Mouse (Mus musculus) inflammation-experienced regulatory T-cells, adult 6 months (primary cell): ENCODE measurements around the gene Spdl1. TPM values are rescaled to one million over a fixed set of nuclear protein-coding genes. Genes with fewer than 3 reads are reported as not detected.
"Not testable (repeated sequence)": the region's sequence is repeated elsewhere in the genome, so short reads cannot be mapped to it uniquely, and the experiment has no call there.

Experiments
- ATAC-seq: one replicate; pipeline ENCODE4 v1.8.0; 2017
- polyA plus RNA-seq, 3 experiments: library from polyadenylated mRNA; unstranded; fragments of 100-300 nt; shearing (Covaris generic); gene quantifications; one replicate each; pipeline ENCODE4 v1.2.1; 2017

The Spdl1 gene
- 10 to 100 TPM in 1 of 3 experiments, 1 to 10 TPM in 2; 1.7 to 12.5 (median 3.4) TPM for polyA plus RNA-seq

DNA sequence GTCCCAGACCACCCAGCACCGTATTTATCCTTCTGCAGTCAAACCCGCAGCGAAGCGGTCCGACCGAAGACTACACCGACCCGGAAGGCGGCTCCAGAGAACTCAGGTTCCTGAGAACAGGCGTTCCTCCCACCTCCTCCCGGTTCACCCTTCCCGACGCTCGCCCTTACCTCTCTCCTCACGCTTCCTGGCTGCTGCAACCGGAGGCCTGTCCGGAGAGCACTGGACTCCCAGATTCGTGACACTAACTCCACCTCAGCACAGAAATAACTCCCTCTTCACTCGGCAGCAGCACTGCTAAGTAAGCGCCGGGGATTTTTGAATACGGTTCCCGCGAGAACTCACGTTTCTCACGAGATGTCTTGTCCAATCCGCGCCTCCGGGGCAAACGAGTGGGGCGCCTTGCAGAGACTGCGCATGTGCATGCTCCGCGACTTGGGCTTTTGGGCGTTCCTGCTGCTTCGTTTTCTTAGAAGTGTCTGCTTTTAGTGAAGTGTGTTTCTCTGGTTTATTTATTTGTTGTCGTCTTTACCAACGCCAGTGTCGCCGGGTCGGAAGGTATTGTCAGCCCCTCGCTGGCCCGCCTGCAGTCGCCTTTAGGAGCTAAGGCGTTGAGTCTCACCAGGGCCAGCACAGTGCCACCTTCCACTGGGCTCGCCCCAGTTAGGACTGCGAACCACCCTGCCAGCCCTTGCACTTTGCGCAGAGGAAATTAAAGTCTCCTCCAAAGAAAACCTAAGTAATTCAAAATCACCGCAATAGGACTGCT is at the start of gene Spdl1:
Gene Spdl1, minus strand, starts transcription at position 324 of the 769 bp plus-strand sequence.
- peak; percentile 98 for ATAC-seq

- no peak for ATAC-seq
Measured at GRCm38 (mm10) chr11:34881528-34881927, 48.1 kb upstream of the Spdl1 start.

DNA sequence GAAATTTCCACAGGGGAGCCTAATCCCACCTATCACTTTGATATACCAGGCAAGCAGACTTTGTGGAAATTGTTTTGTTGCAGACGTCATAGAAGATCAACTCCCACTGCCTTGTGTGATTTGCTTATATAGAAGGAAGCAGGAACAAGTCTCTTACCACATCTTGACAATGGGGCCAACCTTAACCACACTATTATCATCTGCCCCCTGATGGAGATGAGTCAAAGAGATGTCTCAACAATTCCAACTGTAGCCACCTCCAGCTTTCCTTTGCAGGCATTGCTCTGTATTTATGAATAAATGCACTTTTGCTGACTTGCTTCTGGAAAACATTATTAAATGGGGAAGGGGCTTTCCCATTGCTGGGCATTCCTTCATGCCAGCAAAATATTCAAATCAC is 46.2 kb upstream of the Spdl1 start:
- peak; percentile 43 for ATAC-seq

GRCm38 (mm10) chr11:34873861-34874260 is 40.4 kb upstream of the Spdl1 start:
- ATAC-seq: no peak

GRCm38 (mm10) chr11:34872432-34872831 is 39.0 kb upstream of the Spdl1 start:
- no peak for ATAC-seq

DNA sequence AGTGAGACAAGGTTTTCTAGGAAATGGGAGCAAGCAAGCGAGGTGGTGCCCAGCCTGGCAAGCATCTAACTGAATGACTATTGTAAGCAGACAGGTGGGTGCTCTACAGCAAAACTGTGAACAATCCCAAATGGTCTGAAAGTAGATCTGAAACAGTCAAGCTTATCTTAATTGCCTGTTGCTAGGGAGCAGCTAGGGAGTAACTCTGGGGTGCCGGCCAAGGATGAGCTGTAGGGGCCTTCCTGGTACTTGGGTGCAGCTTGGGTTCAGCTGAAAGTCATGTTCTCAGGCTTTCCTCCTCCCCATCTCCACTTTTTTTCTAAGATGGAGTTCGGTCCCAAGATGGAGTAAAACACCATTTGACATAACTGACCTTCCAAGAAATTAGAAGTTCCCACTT is 38.5 kb upstream of the Spdl1 start:
- ATAC-seq: no peak

GRCm38 (mm10) chr11:34871456-34871855 is 38.0 kb upstream of the Spdl1 start:
- ATAC-seq: no peak

- ATAC-seq: no peak
Measured at GRCm38 (mm10) chr11:34868626-34869025, 35.2 kb upstream of the Spdl1 start.

- no peak for ATAC-seq
Measured at GRCm38 (mm10) chr11:34865741-34866270, 32.4 kb upstream of the Spdl1 start.

DNA sequence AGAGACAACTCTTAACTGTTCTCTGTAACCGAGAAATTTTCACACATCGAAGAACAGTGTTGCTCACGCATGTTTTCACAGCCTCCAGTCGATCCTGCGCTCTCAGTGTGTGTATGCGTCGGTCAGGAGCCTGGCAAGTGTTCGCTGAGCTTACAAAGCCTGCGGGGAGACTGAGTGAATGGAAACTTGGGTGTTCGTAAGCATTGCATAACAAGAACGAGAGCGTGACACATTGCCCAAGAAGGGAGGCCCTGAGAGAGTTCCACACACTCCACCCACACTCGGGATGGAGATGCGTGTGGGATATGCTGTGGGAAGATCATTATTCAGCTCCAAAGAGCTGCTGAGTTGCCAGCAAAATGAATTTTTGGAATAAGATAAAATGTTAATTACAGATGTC is 31.7 kb upstream of the Spdl1 start:
- ATAC-seq: no peak

DNA sequence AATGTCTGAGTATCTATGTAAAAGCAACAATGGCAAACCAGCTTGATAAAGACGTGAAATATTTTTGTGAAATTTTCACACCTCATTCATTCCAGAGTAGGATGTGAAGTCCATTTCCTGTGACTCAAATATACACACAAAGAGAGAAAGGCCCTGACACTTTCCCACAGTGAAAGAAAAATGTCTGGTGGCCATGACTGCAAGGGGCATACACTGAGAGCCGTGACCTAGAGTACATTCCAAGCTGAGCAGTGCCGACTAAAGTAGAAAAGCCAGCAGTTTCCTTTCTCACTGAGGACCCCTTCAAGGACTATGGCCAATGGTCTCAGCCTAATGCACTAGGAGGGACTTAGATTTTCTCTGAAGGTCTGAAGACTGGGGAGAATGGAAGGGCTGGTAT is 23.2 kb upstream of the Spdl1 start:
- ATAC-seq: no peak

GRCm38 (mm10) chr11:34846268-34846652 is 12.8 kb upstream of the Spdl1 start:
- no peak for ATAC-seq

- no peak for ATAC-seq
Measured at GRCm38 (mm10) chr11:34845567-34846267, 12.3 kb upstream of the Spdl1 start.

GRCm38 (mm10) chr11:34843517-34843916 is 10.1 kb upstream of the Spdl1 start:
- ATAC-seq: no peak

- ATAC-seq: no peak
Measured at GRCm38 (mm10) chr11:34840283-34840682, 6.8 kb upstream of the Spdl1 start.

DNA sequence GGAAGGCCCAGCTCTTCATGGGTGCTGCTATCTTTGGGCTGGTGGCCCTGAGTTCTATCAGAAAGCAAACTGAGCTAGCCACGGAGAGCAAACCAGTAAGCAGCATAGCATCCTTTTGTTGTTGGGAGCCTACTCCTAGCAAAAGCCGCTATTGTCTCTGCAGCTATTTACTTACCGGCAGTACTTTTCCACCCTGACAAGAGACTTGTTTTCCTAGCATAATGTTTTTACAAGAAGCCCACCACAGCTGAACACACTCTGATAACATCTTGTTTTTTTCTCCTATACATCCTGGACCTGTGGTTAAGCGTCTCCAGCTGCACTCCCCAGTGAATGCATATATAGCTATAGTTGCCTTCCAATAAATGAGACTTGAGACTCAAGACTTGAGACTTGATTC is 5.6 kb upstream of the Spdl1 start:
- ATAC-seq: no peak

GRCm38 (mm10) chr11:34836272-34836671 is 2.8 kb upstream of the Spdl1 start:
- ATAC-seq: no peak

DNA sequence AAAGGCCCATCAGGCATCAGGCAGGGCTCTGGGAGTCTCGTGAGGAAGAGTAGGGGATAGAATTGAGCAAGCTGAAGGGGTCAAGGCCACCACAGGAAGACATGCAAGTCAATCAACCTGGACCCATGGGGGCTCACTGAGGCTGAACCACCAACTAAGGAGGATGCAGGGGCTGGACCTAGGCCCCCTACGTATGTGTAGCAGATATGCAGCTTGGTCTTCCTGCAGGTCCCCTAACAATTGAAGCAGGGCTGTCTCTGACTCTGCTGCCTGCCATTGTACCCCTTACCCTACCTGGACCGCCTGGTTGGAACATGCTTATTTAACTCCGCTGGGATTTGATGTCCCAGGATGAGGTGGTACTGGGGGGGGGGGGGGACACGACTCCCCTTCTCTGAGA is 763 bp downstream of the Spdl1 start:
- no peak for ATAC-seq

GRCm38 (mm10) chr11:34827803-34828202 is 5.6 kb downstream of the Spdl1 start:
- ATAC-seq: no peak

GRCm38 (mm10) chr11:34826940-34827339 is 6.5 kb downstream of the Spdl1 start:
- ATAC-seq: no peak

- no peak for ATAC-seq
Measured at GRCm38 (mm10) chr11:34824791-34825190, 8.7 kb downstream of the Spdl1 start.

- ATAC-seq: peak; percentile 43
Measured at GRCm38 (mm10) chr11:34814767-34815166, 18.7 kb downstream of the Spdl1 start.

DNA sequence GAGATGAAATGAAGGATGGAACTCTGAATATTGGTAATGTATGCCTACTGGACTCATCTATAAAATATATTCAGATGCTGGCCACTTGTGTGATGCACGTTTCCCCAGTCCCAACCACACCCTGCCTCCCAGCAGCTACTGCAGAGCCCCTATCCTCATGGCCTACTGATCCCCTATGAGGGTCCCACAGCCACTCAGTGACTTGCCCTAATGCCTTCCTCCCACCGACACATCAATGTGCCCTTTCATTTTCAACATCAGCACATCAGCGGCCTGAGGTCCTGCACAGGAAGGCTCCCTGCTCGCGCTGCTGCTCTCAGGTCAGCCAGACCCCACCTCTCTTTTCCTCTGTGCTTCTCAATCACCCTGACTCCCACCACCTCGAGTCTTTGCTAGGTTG is 19.1 kb downstream of the Spdl1 start:
- no peak for ATAC-seq

DNA sequence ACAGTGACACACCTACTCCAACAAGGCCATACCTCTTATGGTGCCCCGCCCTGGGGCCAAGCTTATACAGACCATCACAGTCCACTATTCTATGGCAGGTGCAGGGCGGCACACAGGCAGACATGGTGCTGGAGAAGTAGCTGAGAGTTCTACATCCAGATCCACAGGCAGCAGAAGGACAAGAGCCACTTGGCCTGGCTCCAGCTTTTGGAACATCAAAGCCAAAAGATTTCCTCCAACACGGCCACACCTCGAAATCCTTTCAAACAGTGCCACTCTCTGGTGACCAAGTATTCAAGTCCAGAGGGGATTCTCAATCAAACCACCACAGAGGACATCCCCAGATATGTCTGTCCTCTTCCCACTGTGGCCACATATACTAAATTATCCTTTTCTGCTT is 28.4 kb downstream of the Spdl1 start:
- ATAC-seq: not testable (repeated sequence)
